Mouse (Mus musculus): ENCODE measurements at regions not wholly inside any gene's neighbourhood (a gene's known extent, or its start where the extent isn't known, plus 50 kb on each side); places are given as distances from the start of the nearest gene placed in this dataset.

GRCm38 (mm10) chr8:8011151-8011550, 649.9 kb downstream of the Efnb2 start:
- TF ChIP-seq POLR2A (IDR thresholded peaks at IDR 0.05; ENCODE audit: borderline replicate concordance, extremely low read depth, insufficient read depth, insufficient read length, poor library complexity, severe bottlenecking) (no peak), CTCF (IDR thresholded peaks at IDR 0.05; ENCODE audit: borderline replicate concordance, extremely low read depth, insufficient read depth, insufficient read length) (no peak)
